Mouse (Mus musculus): ENCODE results near the gene Htr1b.

GRCm38 (mm10) chr9:81625898-81626297 is 7.7 kb downstream of the Htr1b start:
- TF ChIP-seq POLR2A (IDR thresholded peaks at IDR 0.05; ENCODE audit: low read depth, low read length) (no peak), CTCF (IDR thresholded peaks at IDR 0.05; ENCODE audit: borderline replicate concordance, insufficient read depth, low read length) (no peak)

All from embryonic fibroblast, embryonic 13.5 days (primary cell).